In genomic region chr3:57295631-57296030, GRCm38 (mm10) we compare ENCODE assay signal across 10 mouse cellular contexts. TPM values are rescaled to one million over a fixed set of nuclear protein-coding genes. Genes with fewer than 3 reads are reported as not detected.
A peak's percentile ranks its signal among the peaks of the same experiment; 100 is the strongest.
DNase-seq lines count a peak whose midpoint lies in the region; ATAC-seq and TF ChIP-seq lines count a peak whose summit lies in the region.
"Had no signal": no experiment of that assay in that cellular context is flagged by ENCODE, and none has a peak within 500 bp of the region (broad histone marks: within the 10 kb centered on the region; RNA-seq: fewer than 3 reads in every experiment).

No protein-coding gene starts in this region.

- WGBS in heart, adult 2 months, result 58% methylated on average over 4 of the region's 4 CpGs
- WGBS in kidney, embryonic 14.5 days, result 67% methylated on average over 4 of the region's 4 CpGs
- WGBS in limb, embryonic 13.5 days, result 60% methylated on average over 4 of the region's 4 CpGs

- H3K79me2 ChIP-seq in heart, adult 2 months (replicated peaks; ENCODE audit: control insufficient read depth, insufficient read depth, low read length), result no peaks in the 10 kb centered on the region

- no peak for TF ChIP-seq CTCF in heart, adult 2 months (IDR thresholded peaks at IDR 0.05)
- no peak for TF ChIP-seq CTCF in layer of hippocampus, adult 2 months (conservative IDR thresholded peaks at IDR 0.05)

- ATAC-seq in kidney, embryonic 14.5 days (ENCODE audit: low FRiP score, low TSS enrichment), result peak; percentile 45
- ATAC-seq in limb, embryonic 13.5 days (ENCODE audit: low FRiP score, low read depth), result no peak

- H3K4me2 ChIP-seq in kidney, embryonic 14.5 days (replicated peaks; ENCODE audit: low read depth, low read length), result peak overlapping the region; percentile 33
- H3K4me2 ChIP-seq in limb, embryonic 13.5 days (replicated peaks), result peak overlapping the region; percentile 49; the same call in 1 of the 2 replicates
- H3K4me2 ChIP-seq: liver, embryonic 11.5 days; neural tube, embryonic 12.5 days had no signal

- no peak for TF ChIP-seq EP300 in heart, adult 2 months (IDR thresholded peaks at IDR 0.05; ENCODE audit: insufficient read depth, low read depth, low read length)

- no peak for TF ChIP-seq POLR2A in heart, adult 2 months (IDR thresholded peaks at IDR 0.05; ENCODE audit: insufficient read depth, low read depth, low read length)

- H3K9me3 ChIP-seq in kidney, embryonic 14.5 days (ENCODE audit: control insufficient read depth, low read length), result no peaks in the 10 kb centered on the region
- no peaks in the 10 kb centered on the region for H3K9me3 ChIP-seq in limb, embryonic 13.5 days
- H3K9me3 ChIP-seq: neural tube, embryonic 12.5 days had no signal

- DNase-seq in heart, adult 2 months, result no peak
- DNase-seq in heart, postnatal 10 days, result no peak
- DNase-seq in kidney, postnatal 4 days, result no peak
- DNase-seq in NIH3T3 (ENCODE audit: low read depth), result peak; percentile 25
- DNase-seq in layer of hippocampus, adult 9-10 months (ENCODE audit: low spot score), result no peak
- DNase-seq in layer of hippocampus, adult 2 months (ENCODE audit: low spot score in 2 of 2), result no peak

- H3K36me3 ChIP-seq in heart, adult 2 months (ENCODE audit: control insufficient read depth, insufficient read depth, low read length), result peaks cover 18% of the 10 kb centered on the region
- no peaks in the 10 kb centered on the region for H3K36me3 ChIP-seq in kidney, embryonic 14.5 days (ENCODE audit: control insufficient read depth, insufficient read depth, low read length)
- H3K36me3 ChIP-seq in limb, embryonic 13.5 days, result no peaks in the 10 kb centered on the region
- H3K36me3 ChIP-seq: neural tube, embryonic 12.5 days had no signal

- H3K9ac ChIP-seq in heart, adult 2 months (ENCODE audit: low read depth, low read length), result no peak overlapping the region
- H3K9ac ChIP-seq in kidney, embryonic 14.5 days (ENCODE audit: low read depth, low read length), result no peak overlapping the region
- no peak overlapping the region for H3K9ac ChIP-seq in limb, embryonic 13.5 days
- H3K9ac ChIP-seq: neural tube, embryonic 12.5 days had no signal

- intact Hi-C loops in heart, adult 2 months (cut with DNase I), result loop anchor here (2.0 kb wide), 1 partner anchor 27 kb away; no protein-coding TSS in a partner anchor
- intact Hi-C loops in heart, postnatal 10 days (cut with DNase I), result loop anchor here (5.0 kb wide), 1 partner anchor 37 kb away; no protein-coding TSS in a partner anchor

- peak overlapping the region; percentile 63; the same call in 1 of the 2 replicates for H3K4me3 ChIP-seq in heart, adult 2 months
- no peak overlapping the region for H3K4me3 ChIP-seq in kidney, embryonic 14.5 days (ENCODE audit: low read length)
- no peak overlapping the region for H3K4me3 ChIP-seq in limb, embryonic 13.5 days
- no peak overlapping the region for H3K4me3 ChIP-seq in layer of hippocampus, adult 2 months
- H3K4me3 ChIP-seq: neural tube, embryonic 12.5 days had no signal

- H3K4me1 ChIP-seq in heart, adult 2 months (ENCODE audit: control insufficient read depth, insufficient read depth, low read length), result peaks cover 3% of the 10 kb centered on the region
- H3K4me1 ChIP-seq in kidney, embryonic 14.5 days (ENCODE audit: control insufficient read depth, insufficient read depth, low read length), result peaks cover 12% of the 10 kb centered on the region
- H3K4me1 ChIP-seq in limb, embryonic 13.5 days, result peaks cover 28% of the 10 kb centered on the region
- H3K4me1 ChIP-seq: neural tube, embryonic 12.5 days had no signal

- H3K27ac ChIP-seq in heart, adult 2 months, result peak overlapping the region; percentile 90
- H3K27ac ChIP-seq in kidney, embryonic 14.5 days (ENCODE audit: low read depth, low read length), result peak overlapping the region; percentile 89; the same call in 1 of the 2 replicates
- peak overlapping the region; percentile 88 for H3K27ac ChIP-seq in limb, embryonic 13.5 days
- no peak overlapping the region for H3K27ac ChIP-seq in layer of hippocampus, adult 2 months
- H3K27ac ChIP-seq: neural tube, embryonic 12.5 days had no signal

- no peaks in the 10 kb centered on the region for H3K27me3 ChIP-seq in heart, adult 2 months (ENCODE audit: control insufficient read depth, insufficient read depth, low read length)
- H3K27me3 ChIP-seq in kidney, embryonic 14.5 days (ENCODE audit: control insufficient read depth, insufficient read depth, low read length), result no peaks in the 10 kb centered on the region
- no peaks in the 10 kb centered on the region for H3K27me3 ChIP-seq in limb, embryonic 13.5 days
- H3K27me3 ChIP-seq: neural tube, embryonic 12.5 days had no signal

RNA-seq across cellular contexts. Expression of gene Tm4sf1, which starts 6.2 kb away (rescaled TPM):
- total RNA-seq in heart, adult 2 months (2021), result 10 to 100 TPM; 78.5 to 84.6 TPM
- polyA plus RNA-seq in heart, adult 2 months (2012; rRNA removed), result 148 and 297 TPM in 2 replicates
- total RNA-seq in heart, postnatal 10 days (2021), result 100 to 1,000 TPM; 107 to 124 TPM
- polyA plus RNA-seq in kidney, embryonic 14.5 days (2014; fragmentation: Nextera tagmentation; extraction: Ambion mirVana), result 175 and 190 TPM in 2 replicates
- 53.1 and 59.8 TPM in 2 replicates for polyA plus RNA-seq in limb, embryonic 13.5 days (2015; fragmentation: Nextera tagmentation; extraction: Ambion mirVana)
- total RNA-seq in layer of hippocampus, adult 2 months (2021), result 10 to 100 TPM; 11.5 to 19.0 TPM
